Mouse (Mus musculus) layer of hippocampus, adult 8-10 months (tissue): ENCODE data around the gene Gabarapl1. TPM values are rescaled to one million over a fixed set of nuclear protein-coding genes. Genes with fewer than 3 reads are reported as not detected.
A peak's percentile ranks its signal among the peaks of the same experiment; 100 is the strongest.

Source experiments
- DNase-seq, 2 experiments: peaks; one replicate each; pipeline ENCODE4 v3.0.0; 2022; ENCODE audit warnings: low spot score in 2 of 2
- total RNA-seq, 4 experiments: library from RNA; stranded (reverse); gene quantifications; 2 replicates each; pipeline ENCODE4 v1.2.4; 2022

The Gabarapl1 gene
- total RNA-seq, 4 experiments from 2014 or later = 665 to 765 (median 700) TPM

- no peak for DNase-seq
Observed at GRCm38 (mm10) chr6:129534627-129535190, 1.7 kb downstream of the Gabarapl1 start.

GRCm38 (mm10) chr6:129535723-129536122, 2.8 kb downstream of the Gabarapl1 start:
- no peak for DNase-seq

GRCm38 (mm10) chr6:129538555-129538954, 5.6 kb downstream of the Gabarapl1 start:
- no peak for DNase-seq

GRCm38 (mm10) chr6:129541931-129542330, 9.0 kb downstream of the Gabarapl1 start:
- DNase-seq = no peak

GRCm38 (mm10) chr6:129542540-129542939, 9.6 kb downstream of the Gabarapl1 start:
- no peak for DNase-seq

- peak; percentile 45 to 81 for DNase-seq
Observed at GRCm38 (mm10) chr6:129543709-129544606, 11.0 kb downstream of the Gabarapl1 start.

GRCm38 (mm10) chr6:129547277-129547676, 14.3 kb downstream of the Gabarapl1 start:
- no peak for DNase-seq

DNA sequence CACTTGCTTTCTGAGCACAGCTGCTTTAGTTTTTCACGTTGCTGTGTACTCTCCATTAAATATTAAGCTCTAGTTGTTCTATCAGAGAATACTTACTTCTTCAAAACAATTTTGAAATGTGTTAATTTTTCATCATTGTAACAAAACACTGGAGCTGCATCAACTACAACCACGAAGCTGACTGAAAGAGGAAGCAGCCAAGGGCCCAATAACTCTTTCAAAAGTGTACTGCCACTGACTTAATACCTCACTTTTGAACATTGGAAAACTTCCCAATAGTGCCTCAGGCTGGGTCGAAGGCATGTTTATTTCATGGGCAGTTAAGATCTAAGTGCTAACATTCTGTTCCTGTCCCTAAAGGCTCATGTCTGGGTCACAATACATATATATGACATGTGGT, 15.0 kb downstream of the Gabarapl1 start:
- no peak for DNase-seq

DNA sequence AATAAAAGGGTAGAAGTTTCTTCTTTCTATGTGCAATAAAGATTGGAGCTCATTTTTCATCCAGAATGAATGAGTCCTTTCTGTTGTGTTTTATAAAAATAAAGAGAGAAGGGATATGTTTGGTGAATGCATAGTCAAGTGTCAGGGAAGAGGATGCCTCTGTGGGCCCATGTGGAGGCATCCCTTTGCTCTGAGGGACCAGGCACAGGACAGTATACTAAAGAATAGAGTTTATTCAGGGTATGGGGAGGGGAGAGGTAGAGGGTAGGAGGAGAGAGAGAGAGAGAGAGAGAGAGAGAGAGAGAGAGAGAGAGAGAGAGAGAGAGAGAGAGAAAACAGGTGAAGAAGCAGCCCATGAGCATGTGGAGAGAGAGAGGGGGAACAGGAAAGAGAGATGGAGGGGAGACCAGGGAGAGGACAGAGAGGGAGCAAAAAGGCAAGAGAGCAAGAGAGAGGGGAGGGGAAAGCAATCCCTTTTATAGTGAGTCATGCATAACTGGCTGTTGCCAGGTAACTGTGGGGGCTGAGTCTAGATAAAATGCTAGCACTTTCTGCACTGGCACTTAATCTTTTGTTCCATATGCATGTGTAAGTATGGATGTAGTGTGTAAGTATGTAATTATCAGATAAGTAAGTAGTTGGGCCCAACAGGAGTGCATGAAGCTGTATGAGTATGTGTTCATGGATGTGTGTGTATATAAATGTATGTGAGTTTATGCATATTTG, 24.5 kb downstream of the Gabarapl1 start:
- no peak for DNase-seq

DNA sequence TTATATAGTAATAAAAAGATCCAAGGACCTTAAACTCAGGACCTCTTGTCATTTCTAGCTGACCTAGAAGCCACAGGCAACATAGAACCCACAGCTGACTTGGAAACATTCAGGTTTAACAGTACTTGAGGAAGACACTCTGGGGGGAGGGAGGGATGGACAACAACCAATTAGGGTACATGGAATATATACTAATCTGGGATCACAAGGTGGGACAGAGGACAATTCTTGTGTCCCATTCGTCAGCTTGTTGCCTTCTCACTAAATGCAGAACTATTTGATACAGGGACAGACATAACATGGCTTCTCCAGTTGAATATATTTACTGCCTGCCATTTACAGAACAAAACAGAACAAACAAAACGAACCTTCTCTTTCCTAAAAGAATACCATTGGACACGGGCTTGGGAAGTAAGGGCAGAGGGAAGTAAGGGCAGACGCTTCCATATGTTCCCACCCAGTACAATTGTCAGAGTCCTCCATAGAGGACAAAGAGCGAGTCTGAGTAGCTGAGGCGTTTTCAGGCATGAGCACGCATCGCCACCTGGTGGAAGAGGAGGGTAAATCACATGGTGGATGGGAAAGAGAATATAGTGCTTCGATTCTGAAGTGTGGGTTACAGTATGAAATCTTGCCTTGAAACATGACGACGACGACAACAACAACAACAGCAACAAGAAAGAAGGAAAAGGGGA, 26.1 kb downstream of the Gabarapl1 start:
- DNase-seq = peak in 1 of 2 experiments; percentile 66

GRCm38 (mm10) chr6:129559641-129560027, 26.7 kb downstream of the Gabarapl1 start:
- no peak for DNase-seq

- DNase-seq = no peak
Observed at GRCm38 (mm10) chr6:129565257-129565656, 32.3 kb downstream of the Gabarapl1 start.

DNA sequence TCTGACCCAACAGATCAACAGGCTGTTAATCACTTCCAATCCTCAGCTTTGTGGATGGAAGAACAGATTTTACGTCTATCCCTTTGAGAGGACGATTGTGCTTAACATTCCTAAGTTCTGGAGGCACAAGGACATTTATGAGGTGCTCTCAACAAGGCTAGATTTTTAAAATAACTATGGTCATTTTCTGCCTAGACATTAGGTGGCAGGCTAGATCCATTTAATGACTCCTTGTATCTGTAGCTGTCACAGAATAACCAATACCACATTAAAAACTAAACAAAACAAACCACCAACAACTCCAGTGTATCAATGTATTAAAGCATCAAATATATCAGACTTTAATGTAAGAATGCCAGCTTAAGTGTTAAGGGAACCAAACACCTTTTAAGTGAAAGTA, 42.4 kb downstream of the Gabarapl1 start:
- no peak for DNase-seq

DNA sequence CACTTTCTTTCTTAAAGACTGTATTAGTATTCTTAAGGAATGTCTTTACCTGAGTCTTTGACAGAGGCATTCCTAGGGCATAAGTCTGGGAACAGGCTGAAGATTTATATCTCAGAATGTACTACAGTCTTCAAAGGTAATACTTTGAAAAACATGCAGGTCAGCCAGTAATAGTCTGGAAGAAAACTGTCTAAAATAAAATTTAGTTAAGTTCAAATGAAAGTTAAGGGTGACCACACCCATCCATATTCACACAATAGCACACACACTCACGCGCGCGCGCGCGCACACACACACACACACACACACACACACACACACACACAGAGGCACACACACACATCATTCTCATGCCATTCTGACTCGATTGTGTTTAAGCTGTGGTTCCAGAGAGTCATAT, 44.6 kb downstream of the Gabarapl1 start, which contains the start of gene Klre1:
TSS of gene Klre1 (plus strand) at position 301 of the 400 bp plus-strand sequence.
- no peak for DNase-seq

DNA sequence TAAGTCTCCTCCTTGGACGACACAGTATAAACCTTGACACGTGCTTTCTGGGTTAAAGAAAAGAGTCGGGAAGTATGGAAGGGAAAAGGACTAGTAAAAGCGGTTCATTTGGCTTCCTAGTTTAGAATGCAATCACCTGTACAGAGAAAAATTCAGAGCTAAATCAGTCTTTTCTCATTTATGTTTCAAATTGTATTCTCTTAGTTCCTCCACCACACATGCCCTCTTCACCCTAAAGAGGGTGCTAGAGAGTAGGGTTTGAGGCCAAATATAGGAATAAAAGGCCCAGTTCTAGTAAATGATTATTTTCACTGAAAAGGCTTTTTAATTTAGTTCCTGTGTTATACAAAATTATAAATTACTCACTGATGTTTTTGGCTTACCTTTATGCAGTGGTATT, 48.3 kb downstream of the Gabarapl1 start:
- no peak for DNase-seq

GRCm38 (mm10) chr6:129581896-129582295, 48.9 kb downstream of the Gabarapl1 start:
- no peak for DNase-seq

DNA sequence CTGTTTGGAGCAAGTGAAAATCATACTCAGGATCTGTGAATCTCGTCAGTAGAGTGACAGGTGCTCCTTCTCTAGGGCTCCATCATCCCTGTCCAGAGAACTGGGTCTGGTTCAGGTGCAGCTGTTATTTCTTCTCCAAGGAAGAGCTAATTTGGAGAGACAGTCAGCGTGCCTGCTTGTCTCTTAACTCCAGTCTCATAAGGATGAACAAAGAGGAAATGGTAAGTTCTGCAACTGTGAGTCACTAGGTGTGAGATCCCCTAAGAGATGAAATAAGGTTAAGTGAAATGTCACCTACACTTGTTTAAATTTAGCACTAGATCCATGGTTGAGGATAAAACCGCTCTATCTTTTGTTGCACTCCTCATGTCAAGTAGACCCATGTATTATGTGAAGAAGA, 50.1 kb downstream of the Gabarapl1 start:
- no peak for DNase-seq

DNA sequence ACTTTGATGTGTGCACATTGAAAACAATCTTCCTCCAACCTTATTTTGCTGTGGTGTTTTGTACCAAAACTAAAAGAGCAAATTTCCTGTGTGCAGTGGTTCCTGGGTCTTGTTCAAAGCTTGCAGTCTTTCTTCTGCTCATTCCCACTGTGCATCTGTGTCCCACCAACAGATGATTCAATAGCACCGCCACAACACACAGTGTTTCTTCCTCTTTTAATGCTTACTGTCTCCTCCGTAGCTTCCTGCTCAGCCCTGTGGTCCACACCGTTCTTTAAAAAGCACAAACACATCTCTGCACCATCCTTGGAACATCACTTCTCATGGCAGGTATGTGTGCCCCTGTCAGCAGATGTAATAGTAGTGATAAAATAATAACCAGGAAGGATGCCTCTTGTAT, 58.5 kb downstream of the Gabarapl1 start, which contains the start of gene Klrd1:
TSS of gene Klrd1 (plus strand) at position 275 of the 400 bp plus-strand sequence.
- DNase-seq = no peak
